Mouse (Mus musculus) cerebellum, postnatal 36 days (tissue): ENCODE measurements around the gene Vnn1.
A peak's percentile ranks its signal among the peaks of the same experiment; 100 is the strongest.

ENCODE experiments used
- DNase-seq, 2 experiments: peaks; one replicate each; pipeline ENCODE4 v3.0.0; 2021 to 2022; ENCODE audit warnings: mixed read lengths in 2 of 2

The Vnn1 gene

DNA sequence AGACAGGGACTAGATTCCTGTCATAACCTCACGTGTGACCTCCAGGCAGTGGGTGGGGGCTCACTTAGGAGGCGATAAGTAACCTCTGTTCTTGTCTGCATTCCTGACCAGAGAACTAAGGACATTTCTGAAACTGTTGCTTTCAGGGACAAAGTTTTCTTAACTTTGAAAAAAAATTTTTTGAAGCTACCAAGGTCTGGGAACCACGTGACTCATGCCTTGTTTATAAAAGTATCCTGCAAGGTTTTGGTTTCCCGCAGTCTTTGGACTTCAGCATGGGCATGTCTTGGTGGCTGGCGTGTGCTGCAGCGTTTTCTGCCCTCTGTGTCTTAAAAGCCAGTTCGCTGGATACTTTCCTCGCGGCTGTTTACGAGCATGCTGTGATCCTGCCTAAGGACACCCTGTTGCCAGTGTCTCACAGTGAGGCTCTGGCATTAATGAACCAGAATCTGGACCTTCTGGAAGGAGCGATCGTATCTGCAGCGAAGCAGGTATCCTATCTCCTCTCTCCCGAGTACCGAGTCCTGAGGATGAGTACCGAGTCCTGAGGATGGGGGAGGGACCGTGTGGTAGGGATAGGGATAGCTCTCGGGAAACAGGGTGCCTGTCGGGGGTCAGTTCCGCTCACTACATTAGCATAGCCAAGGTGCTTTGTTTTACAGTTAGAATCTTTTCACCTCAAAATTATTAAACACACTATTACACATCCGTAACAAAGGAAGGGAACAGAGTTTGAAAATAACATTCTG is at the start of gene Vnn1:
Gene Vnn1 (plus strand): TSS at position 88 of the 749 bp plus-strand sequence.
- no peak for DNase-seq

DNA sequence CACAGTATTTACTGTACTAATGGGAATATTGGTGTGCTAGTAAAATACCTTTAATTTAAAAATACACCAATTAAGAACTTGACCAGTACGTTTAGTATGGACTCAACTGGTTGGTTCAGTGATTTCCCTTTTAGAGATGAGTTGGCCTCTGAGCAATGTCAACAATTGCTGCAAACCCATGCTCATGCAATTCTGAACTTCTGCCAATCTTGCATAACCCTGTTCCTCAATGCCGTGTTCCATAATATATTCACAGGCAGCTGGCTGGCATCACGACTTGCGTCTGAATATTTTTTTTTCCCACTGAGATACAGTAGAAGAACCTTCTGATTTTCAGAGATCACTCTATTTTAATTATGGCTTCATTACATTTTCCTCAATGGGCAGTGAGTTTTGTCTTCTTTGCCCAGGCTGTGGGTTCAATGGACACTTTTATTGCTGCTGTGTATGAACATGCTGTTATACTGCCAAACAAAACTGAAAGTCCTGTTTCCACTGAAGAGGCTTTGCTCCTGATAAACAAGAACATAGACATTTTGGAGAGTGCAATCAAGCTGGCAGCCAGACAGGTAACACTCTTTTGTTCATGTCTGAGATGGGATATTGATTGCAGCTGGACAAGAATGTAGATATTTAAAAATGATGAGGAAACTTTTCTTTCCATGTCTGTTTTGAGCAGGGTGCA is 43.1 kb upstream of the Vnn1 start, which contains the start of gene Vnn3:
Gene Vnn3 (plus strand): TSS at position 235 of the 685 bp plus-strand sequence.
- no peak for DNase-seq

DNA sequence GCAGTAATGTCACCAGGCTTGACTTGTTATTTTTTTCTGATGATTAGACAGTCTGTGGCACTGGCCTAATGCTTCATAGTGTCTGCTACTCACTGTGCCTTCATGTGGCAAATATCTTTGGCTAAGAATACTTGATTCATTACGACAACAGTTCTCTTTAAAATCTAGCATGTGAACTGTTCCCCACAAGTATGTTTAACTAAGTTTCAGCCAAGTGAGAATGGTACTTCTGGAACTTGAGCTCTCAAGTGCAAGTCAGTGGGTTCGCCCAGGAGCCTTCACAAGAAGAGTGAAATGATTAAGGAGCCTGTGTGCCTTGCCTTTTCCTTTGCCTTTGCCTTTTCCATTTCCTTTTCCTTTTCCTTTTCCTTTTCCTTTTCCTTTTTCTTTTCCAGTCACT is 42.4 kb upstream of the Vnn1 start:
- no peak for DNase-seq

DNA sequence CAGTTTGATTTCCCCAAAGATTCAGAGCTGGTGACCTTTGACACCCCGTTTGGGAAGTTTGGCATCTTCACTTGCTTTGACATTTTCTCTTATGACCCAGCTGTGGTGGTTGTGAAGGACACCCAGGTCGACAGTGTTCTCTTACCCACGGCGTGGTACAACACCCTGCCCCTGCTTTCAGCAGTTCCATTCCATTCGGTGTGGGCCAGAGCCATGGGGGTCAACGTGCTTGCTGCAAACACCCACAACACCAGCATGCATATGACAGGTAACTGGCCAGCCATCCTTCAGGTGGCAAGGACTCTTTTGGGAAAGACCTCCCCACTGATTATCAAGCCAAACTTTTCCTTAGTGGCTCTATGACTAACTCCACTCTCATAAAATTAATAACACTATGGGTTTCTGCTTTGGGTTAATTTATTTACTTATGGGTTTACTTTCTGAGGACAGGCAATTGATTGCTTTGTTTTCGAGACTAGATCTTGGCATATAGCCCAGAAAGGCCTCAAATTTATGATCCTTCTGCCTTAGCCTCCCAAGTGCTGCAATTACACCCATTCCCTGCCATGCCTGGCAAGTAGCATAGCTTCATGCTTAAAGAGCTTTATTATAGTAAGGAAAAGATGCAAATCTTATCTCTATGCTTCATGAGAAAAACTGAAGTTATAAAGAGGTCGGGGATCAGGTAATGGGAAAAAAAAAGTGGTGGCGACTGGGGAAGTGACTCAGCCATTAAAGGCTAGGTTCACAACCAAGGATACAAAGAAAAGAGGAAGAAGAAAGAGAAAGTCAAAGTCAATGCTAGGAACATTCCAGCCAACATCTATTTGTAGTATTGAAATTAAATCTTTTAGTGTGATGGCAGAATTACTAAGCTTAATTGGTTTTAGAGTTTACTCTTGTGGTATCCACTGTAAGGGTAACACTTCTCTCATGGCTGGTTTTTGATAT is 29.9 kb upstream of the Vnn1 start:
- no peak for DNase-seq

DNA sequence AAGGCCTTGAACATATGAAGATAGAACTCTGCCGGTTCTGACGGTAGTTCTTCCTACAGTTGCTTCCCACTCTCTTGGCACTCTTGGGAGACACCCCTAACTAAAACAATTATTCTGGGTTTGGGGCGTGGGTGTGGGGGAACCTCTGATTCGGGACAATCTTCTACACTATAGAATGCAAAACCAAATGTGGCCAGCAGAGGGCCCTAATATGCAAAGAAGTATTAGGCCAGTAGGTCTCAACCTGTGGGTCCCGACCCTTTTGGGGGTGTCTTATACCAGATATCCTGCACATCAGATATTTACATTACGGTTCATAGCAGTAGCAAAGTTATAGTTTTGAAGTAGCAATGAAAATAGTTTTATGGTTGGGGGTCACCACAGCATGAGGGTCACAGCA is 13.8 kb upstream of the Vnn1 start:
- peak in 1 of 2 experiments; percentile 5 for DNase-seq

DNA sequence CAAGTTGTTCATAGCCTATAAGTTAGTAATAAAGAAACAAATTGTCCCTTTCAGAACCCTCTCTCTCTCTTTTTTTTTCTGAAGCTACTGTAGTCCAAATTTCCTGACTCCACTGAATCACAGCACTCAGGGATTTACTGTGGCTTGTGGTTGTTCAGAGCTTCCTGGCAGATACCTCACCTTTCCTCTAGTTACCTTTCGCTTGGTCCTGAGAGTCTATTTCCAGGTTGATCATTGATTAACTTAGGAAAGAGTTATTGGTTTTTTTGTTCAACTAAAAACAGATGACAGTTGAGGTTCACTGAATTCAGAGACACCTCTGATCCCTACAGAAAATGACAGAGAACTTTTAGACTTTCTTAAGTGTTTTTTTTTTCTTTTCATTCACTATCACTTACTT is 9.6 kb upstream of the Vnn1 start:
- no peak for DNase-seq

DNA sequence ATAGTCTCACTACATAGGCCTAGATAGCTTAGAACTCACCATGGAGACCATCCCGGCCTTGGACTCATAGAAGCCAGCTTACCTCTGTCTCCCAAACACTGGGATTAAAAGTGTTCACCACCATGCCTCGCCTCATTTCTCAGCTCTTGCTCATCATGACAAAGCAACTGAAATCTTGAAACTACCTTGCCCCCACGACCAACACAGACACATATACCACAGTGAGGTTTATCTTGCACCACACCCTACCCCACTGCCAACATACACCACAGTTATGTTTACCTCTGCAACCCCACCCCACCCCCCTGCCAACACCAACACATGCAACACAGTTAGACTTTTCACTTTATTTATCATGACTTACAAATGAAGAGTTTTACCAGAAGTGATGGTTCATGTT is 8.4 kb upstream of the Vnn1 start:
- no peak for DNase-seq

DNA sequence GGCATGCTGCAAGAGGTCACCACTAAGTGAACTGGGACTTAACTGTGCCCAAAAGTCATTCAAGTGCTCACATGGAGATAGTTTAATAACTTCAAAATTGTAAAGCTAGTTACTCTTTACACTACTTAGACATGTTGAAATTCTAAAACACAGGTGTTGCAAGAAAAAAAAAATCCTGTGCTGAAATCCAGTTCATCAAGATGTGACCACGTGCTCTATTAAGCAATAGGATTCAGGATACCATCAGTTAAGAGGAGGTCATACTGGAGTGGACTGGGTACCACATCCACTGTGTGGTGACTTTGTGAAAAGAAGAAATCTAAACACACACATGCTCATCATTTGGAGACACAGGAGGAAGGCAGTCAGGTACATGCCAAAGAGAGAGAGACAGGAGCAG is 1.5 kb upstream of the Vnn1 start:
- DNase-seq, result no peak

DNA sequence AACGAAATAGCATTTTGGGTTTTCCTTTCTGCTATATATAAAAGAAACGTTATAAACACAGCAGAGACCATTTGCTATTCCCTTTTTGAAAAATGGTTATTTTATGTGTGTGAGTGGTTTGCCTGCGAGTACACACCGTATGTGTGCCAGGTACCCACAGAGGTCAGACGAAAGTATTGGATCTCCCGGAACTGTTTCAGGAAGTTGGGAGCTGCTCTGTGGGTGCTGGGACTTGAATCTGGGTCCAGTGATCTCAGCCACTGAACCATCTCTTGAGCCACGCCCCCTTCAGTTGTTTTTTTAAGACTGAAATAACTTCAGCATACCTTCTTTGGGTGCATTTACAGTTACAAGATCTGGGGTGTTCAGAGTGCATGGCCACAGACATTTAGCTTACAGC is 888 bp downstream of the Vnn1 start:
- no peak for DNase-seq

DNA sequence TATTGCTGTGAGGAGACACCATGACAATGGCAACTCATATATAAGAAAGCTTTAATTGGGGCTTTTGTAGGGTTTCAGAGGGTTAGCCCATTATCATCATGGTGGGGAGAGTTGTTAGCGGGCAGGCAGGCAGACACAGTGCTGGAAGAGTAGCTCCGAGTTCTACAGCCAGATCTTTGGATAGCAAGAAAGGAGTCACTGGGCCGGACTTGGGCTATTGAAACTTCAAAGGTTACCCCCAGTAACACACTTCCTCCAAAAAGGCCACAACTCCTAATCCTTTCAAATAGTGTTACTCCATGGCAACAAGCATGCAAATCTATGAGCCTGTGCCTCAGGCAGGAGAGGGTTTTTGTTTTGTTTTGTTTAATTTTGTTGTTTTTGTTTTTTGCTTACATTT is 6.6 kb downstream of the Vnn1 start:
- DNase-seq, result no peak

DNA sequence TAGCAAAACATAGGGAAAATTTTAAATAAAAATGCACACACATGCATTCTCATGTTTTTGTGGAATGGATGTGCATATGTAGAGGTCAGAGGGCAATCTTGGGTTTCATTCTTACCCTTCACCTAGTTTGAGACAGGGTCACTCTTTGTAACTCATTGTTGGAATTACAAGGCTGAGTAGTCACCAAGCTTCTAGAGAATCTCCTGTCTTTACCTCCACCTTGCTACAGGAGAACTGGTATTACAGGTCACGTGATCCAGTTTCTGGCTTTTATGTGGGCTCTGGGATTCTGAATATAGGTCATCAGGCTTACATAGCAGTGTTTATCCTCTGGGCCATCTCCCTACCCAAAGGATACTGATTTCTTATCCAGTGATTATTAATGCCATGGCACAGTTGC is 11.2 kb downstream of the Vnn1 start:
- no peak for DNase-seq

DNA sequence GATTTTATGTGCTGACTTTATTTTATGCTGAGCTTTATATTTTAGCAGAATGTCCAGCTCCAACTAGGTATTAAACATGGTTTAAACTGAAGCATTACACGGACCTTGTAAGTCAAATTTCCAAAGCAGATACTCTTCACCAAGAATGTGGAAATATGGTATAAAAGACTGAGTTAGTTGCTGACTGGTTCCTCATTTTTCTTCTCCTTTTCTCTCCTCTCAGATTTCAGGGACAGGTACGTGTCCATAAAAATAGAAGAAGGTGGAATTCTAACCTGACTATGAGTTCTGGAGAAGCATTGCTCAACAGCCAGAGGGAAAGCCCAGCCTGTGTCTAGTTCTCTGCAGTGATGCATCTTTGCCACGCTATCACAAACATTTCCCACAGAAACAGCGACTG is 25.6 kb downstream of the Vnn1 start, which contains the start of gene Taar1:
Gene Taar1 (plus strand): TSS at position 301 of the 400 bp plus-strand sequence.
- DNase-seq, result no peak

DNA sequence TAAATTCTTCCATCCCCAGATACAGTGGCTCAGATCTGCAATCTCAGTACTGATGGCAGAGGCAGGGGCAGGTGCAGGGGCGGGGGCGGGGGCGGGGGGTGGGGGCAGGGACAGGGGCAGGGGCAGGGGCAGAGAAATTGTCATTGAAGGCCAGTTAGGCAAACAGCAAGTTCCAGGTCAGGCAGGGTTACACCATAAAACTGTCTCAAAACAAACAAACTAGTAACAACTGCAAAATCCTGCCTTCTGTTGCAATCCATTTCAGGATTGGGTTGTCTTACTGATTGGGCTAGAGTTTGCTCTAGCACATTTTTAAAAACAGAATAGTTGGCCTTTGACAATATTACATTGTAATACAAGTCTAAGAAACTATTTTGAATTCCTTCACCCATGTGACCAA is 28.0 kb downstream of the Vnn1 start:
- no peak for DNase-seq

DNA sequence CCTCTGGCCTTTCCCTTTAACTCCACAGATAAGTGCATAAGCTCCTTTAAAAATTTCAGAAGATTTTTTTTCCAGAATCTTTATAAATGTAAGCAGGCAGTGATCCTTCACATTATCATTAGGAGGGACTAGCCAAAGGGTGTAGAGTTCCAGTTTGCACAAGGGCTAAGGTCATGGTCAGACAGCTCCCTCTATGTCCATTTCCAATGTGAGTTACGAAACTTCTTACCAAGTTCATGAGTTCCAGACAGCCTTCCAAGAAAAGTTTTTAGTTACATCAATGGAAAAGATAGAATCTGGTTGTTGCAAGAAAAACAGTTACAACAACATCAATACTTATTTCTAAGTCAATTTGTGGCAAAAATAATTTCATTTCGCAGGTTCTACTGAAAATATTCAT is 29.5 kb downstream of the Vnn1 start:
- no peak for DNase-seq

DNA sequence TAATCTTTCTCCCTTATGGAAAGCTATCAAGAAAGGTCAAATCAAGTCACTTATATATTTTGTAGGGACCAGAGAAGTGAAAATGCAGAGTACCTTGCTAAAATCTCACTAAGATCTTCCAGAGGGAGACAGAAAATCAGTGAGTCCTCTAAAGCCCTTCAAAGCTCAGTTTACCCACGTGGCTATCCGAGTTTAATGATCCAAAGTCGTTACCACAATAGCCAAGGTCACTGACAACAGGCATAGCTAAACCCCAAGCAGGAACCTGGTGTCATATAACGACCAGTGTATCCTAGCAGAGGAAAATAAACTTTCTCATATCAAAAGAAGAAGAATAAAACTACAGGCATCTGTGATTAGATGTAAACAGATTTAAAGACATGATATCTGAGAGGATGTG is 43.1 kb downstream of the Vnn1 start:
- no peak for DNase-seq

DNA sequence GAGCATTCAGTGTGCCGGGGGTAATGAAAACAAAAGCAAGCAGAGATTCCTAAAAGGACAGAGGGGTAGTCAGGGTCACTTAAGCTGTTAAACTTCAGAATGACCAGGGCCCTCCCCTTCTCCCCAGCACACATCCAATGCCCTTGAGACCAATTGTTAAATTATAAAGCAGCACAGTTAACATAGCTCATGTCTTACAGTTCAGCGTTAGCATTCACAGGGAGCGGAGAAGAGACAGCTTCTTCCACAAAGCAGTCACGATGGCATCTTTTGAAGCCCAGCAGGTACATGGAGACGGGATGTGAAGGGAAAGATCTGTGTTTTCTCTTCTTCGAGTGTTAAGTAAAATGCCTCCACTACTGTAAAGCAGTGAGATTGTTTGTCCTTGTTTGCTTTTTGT is 43.8 kb downstream of the Vnn1 start, which contains the start of gene Taar2:
Gene Taar2 (plus strand): TSS at position 261 of the 400 bp plus-strand sequence.
- no peak for DNase-seq

DNA sequence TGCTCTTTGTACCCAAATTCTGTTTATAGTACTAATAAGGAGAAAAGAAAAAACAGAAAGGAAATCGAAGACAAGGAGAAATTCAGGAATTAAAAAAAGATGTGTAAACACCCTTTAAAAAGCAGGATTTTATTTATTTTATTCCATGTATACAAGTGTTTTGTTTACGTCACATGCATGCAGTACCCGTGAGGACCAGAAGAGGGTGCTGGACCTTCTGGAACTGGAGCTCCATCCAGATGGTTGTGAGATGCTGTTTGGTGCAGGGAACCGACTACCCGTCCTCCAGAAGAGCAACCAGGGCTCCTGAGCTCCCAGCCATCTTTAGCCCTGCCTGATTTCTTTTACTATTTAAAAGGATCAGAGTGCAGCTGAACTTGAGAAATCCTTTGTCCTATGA is 48.0 kb downstream of the Vnn1 start:
- DNase-seq, result no peak

DNA sequence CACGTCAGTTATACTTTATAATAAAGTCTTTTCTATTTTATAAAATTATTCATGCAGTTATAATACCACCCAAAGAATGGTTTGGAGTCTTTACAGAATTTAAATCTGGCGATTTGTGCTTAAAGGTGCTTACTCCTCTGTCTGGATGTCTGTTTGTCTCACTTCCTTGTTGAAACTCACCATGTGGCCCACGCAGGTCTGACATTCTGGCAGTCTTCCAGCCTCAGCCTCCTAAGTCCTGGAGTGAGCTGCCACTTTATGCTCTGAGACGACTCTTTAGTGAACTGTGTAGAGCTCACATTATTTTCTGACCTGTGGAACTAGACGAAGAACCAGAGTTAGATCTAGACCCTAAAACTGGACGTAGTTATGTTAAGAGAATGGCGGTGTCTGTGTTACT is 53.5 kb downstream of the Vnn1 start:
- DNase-seq, result peak; percentile 14 to 19

DNA sequence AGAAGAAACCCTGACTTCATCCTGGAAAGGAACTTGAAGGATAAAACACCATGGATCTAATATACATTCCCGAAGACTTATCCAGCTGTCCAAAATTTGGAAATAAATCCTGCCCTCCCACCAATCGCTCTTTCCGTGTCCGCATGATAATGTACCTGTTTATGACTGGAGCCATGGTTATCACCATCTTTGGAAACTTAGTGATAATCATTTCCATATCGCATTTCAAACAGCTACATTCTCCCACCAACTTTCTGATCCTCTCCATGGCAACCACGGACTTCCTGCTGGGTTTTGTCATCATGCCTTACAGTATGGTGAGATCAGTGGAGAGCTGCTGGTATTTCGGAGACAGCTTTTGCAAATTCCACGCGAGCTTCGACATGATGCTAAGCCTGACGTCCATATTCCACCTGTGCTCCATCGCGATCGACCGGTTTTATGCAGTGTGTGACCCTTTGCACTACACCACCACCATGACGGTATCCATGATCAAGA is 55.1 kb downstream of the Vnn1 start, which contains the start of gene Taar3:
Gene Taar3 (plus strand): TSS at position 51 of the 498 bp plus-strand sequence.
- no peak for DNase-seq

DNA sequence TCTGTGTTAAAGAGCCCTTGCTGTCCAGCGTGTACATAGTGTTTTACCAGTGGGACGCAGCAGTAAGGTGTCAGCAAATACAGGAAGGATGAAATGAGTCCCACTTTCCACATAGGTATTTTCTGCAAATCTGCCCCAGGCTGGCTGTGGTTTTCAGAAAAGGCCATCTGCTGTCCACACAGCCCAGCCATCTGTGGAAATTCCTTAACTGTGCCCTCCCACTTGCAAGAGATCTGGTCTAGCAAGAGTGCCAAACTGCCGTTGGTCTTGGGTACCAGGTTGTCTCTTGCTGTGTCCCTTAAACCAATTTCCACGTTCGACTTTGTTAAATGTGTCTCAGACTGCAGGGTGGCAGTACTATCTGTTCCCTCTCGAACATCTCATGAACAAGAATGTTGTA is 57.2 kb downstream of the Vnn1 start:
- DNase-seq, result peak; percentile 56 to 63
